Mouse (Mus musculus) G1E-ER4 (cell line): ENCODE measurements around the gene Gm20547. TPM values are rescaled to one million over a fixed set of nuclear protein-coding genes. Genes with fewer than 3 reads are reported as not detected.

Experiments used
- GATA1 ChIP-seq: IDR thresholded peaks from one replicate; pipeline ENCODE4 v1.8.0; 2012; ENCODE audit warnings: low read length, inconsistent platforms
- polyA plus RNA-seq: library from polyadenylated mRNA; stranded (reverse); fragments of >175 nt; gene quantifications from 2 replicates; pipeline ENCODE4 v1.2.3, GENCODE M21; 2012

Gm20547 gene
- polyA plus RNA-seq, 1 experiment: not detected

DNA sequence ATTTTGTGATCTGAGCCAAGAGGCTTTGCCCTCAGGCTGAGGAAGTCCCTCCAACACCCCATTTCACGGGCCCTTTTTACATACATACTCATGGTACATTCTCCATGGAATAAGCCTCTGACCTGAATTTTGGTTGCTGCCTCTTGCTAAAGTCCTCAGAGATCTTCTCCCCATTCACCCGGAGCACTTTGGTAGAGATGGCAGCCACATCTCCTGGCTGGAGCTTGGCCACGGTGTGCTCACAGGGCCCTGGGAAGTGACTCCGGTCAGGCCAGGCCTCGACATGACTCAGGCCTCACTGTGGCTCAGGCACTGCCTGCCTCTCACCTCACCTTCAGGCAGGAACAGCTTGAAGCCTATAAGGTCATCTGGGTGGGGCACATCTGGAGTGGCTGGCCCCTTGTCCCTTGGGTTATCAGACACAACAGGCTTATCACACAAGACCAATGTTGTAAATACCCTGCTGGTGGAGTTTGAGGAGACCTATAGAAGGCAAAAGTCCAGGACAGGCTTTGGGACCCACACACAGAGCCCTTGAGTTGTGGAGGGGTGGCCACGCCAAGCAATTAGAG lies 41.0 kb downstream of the Gm20547 start:
- TF ChIP-seq GATA1: no peak

DNA sequence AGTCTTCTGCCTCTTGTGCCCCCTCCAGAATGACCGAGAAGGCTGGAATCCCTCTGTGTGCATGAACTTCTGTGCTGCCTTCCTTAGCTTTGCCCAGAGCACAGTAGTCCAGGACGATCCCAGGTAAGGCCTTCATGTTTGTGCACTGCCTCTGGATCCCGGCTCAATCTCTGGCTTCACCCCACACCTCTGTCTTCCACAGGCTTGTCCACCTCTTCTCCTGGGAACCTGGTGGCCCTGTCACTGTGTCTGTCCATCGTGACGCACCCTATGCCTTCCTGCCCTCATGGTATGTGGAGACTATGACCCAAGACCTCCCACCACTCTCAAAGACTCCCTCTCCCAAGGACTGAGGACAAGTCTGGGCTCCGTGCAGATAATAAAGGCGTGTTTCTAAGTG lies 43.1 kb downstream of the Gm20547 start:
- no peak for TF ChIP-seq GATA1

DNA sequence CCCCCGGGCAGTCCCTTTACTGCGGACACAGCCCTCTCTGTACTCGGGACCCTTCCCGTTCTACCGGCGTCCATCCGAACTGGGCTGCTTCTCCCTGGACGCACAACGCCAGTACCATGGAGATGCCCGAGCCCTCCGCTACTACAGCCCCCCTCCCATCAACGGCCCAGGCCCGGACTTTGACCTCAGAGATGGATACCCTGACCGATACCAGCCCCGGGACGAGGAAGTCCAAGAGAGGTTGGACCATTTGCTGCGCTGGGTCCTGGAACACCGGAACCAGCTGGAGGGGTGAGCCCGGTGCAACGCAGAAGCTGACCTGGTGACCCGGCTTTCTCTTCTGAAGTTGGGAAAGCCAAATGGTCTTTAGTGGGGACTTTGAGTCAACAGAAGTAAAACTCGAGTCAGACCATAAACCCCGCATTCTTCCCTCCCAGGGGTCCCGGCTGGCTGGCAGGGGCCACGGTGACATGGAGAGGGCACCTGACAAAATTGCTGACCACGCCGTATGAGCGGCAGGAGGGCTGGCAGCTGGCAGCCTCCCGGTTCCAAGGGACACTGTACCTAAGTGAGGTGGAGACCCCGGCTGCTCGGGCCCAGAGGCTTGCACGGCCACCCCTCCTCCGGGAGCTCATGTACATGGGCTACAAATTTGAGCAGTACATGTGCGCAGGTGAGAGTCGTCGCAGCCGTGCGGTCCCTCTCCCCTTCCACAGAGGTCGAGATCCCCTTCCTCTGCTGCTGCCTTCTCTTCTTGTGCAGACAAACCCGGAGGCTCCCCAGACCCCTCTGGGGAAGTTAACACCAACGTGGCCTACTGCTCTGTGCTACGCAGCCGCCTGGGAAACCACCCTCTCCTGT lies 44.1 kb downstream of the Gm20547 start:
- no peak for TF ChIP-seq GATA1

- TF ChIP-seq GATA1: no peak
Measured at GRCm38 (mm10) chr17:34836856-34837221, 45.0 kb downstream of the Gm20547 start, which contains the start of the genes Stk19 and Dxo. Gene Stk19 (minus strand): TSS chr17:34836945. Gene Dxo (plus strand): TSS chr17:34837019.

- no peak for TF ChIP-seq GATA1
Measured at GRCm38 (mm10) chr17:34836155-34836855, 45.5 kb downstream of the Gm20547 start.

DNA sequence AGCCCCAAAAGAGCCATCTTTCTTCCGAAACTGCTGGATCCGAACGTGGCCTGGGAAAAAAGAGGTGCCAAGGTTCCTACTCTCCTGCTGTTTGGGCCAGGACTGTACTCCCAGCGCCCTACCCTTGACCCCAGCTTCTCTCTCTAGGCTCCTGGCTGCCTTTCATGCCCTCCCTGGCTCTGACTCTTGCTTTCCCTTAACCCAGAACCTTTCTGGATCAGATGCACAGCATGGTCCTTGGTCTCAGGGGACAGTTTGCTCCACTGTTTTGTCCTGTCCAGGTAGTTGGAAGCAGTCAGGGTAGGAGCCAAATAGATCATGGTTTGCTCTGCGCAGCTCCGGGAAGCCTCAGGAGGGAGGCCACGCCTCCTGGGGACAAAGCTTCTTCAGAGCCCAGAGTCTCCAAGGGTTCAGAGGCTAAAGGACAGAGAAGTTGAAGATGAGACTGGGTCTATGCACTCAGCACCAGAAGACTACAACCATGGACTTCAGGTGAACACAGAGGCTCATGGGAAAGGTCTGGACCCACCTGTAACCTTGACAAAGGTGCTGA lies 66.9 kb downstream of the Gm20547 start:
- TF ChIP-seq GATA1: no peak

DNA sequence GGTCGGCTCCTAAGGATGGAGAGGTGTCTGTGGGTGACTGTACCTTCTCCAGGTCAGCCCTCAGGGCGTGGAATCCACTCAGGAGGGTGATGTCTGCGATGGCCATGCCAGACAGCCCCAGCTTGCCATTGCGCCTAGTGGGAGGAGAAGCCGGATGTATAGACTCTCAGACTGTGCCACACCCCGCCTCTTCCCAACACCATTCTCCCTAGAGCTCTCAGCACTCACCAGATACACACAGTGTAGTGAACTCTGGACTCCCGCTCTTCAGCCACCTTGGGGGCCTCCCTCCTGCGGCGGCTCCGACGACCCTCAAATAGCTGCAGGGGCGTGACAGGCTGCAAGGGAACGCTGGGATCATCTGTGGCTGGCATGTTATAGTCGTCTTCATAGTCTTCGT lies 70.6 kb downstream of the Gm20547 start:
- no peak for TF ChIP-seq GATA1

- TF ChIP-seq GATA1: no peak
Measured at GRCm38 (mm10) chr17:34808599-34809205, 73.1 kb downstream of the Gm20547 start.

GRCm38 (mm10) chr17:34807176-34807575 lies 74.7 kb downstream of the Gm20547 start:
- TF ChIP-seq GATA1: no peak

Other genes starting within 250 kb of the Gm20547 start
- 7.1 and 7.5 TPM in 2 replicates for gene Fkbpl, start 237.3 kb downstream of the Gm20547 start, polyA plus RNA-seq
- 130 TPM in 2 replicates for gene Atf6b, start 234.9 kb downstream of the Gm20547 start, polyA plus RNA-seq
- gene Tnxb, start 211.5 kb downstream of the Gm20547 start, polyA plus RNA-seq: not detected in 2 replicates
- not detected in 2 replicates for gene C4b, start 138.2 kb downstream of the Gm20547 start, polyA plus RNA-seq
- not detected in 2 replicates for gene Cyp21a1, start 77.5 kb downstream of the Gm20547 start, polyA plus RNA-seq
- 52.4 and 52.9 TPM in 2 replicates for gene Stk19, start 45.1 kb downstream of the Gm20547 start, polyA plus RNA-seq
- 47.6 and 78.7 TPM in 2 replicates for gene Dxo, start 45.0 kb downstream of the Gm20547 start, polyA plus RNA-seq
- gene Skiv2l, start 31.8 kb downstream of the Gm20547 start, polyA plus RNA-seq: 62.2 and 65.4 TPM in 2 replicates
- gene Nelfe, start 31.7 kb downstream of the Gm20547 start, polyA plus RNA-seq: 375 and 385 TPM in 2 replicates
- gene Cfb, start 19.5 kb downstream of the Gm20547 start, polyA plus RNA-seq: not detected in 2 replicates
- gene Zbtb12, start 2.6 kb downstream of the Gm20547 start, polyA plus RNA-seq: 24.4 and 27.6 TPM in 2 replicates
- 0.49 and 1.3 TPM in 2 replicates for gene C2, start 16.2 kb upstream of the Gm20547 start, polyA plus RNA-seq
- gene Ehmt2, start 16.4 kb upstream of the Gm20547 start, polyA plus RNA-seq: 352 and 449 TPM in 2 replicates
- not detected in 2 replicates for gene Slc44a4, start 32.4 kb upstream of the Gm20547 start, polyA plus RNA-seq
- gene Neu1, start 49.2 kb upstream of the Gm20547 start, polyA plus RNA-seq: 12.3 and 17.6 TPM in 2 replicates
- 0.33 and 0.36 TPM in 2 replicates for gene Hspa1b, start 77.2 kb upstream of the Gm20547 start, polyA plus RNA-seq
- 0.12 TPM in 1 of 2 replicates, not detected in the other for gene Gm20481, start 87.9 kb upstream of the Gm20547 start, polyA plus RNA-seq
- not detected in 2 replicates for gene Hspa1a, start 90.1 kb upstream of the Gm20547 start, polyA plus RNA-seq
- gene Hspa1l, start 90.7 kb upstream of the Gm20547 start, polyA plus RNA-seq: 0.02 TPM in 1 of 2 replicates, not detected in the other
- gene Lsm2, start 99.8 kb upstream of the Gm20547 start, polyA plus RNA-seq: 309 and 320 TPM in 2 replicates
- 965 and 1,080 TPM in 2 replicates for gene Vars, start 118.9 kb upstream of the Gm20547 start, polyA plus RNA-seq
- gene Vwa7, start 134.5 kb upstream of the Gm20547 start, polyA plus RNA-seq: 1.0 and 1.4 TPM in 2 replicates
- 40.3 and 64.9 TPM in 2 replicates for gene Sapcd1, start 146.0 kb upstream of the Gm20547 start, polyA plus RNA-seq
- 7.0 and 7.1 TPM in 2 replicates for gene Msh5, start 164.7 kb upstream of the Gm20547 start, polyA plus RNA-seq
- gene Clic1, start 167.9 kb upstream of the Gm20547 start, polyA plus RNA-seq: 168 and 216 TPM in 2 replicates
- 156 and 185 TPM in 2 replicates for gene Ddah2, start 177.0 kb upstream of the Gm20547 start, polyA plus RNA-seq
- gene Ly6g6c, start 183.3 kb upstream of the Gm20547 start, polyA plus RNA-seq: not detected in 2 replicates
- gene Mpig6b, start 184.1 kb upstream of the Gm20547 start, polyA plus RNA-seq: not detected in 2 replicates
- not detected in 2 replicates for gene Ly6g6e, start 194.9 kb upstream of the Gm20547 start, polyA plus RNA-seq
- 0.22 TPM in 1 of 2 replicates, not detected in the other for gene Ly6g6d, start 196.0 kb upstream of the Gm20547 start, polyA plus RNA-seq
- gene Ly6g6f, start 203.6 kb upstream of the Gm20547 start, polyA plus RNA-seq: 0.05 and 0.06 TPM in 2 replicates
- 112 and 148 TPM in 2 replicates for gene Abhd16a, start 207.2 kb upstream of the Gm20547 start, polyA plus RNA-seq
- gene Ly6g5c, start 226.2 kb upstream of the Gm20547 start, polyA plus RNA-seq: not detected in 2 replicates
- 0.08 and 0.15 TPM in 2 replicates for gene Ly6g5b, start 233.4 kb upstream of the Gm20547 start, polyA plus RNA-seq
- 62.0 and 85.8 TPM in 2 replicates for gene Gpank1, start 239.4 kb upstream of the Gm20547 start, polyA plus RNA-seq
- 66.1 and 68.9 TPM in 2 replicates for gene Csnk2b, start 240.0 kb upstream of the Gm20547 start, polyA plus RNA-seq
- 11.4 and 13.3 TPM in 2 replicates for gene D17H6S53E, start 244.3 kb upstream of the Gm20547 start, polyA plus RNA-seq